Mouse (Mus musculus) MEL (cell line): ENCODE results near the gene Ctnnd2. TPM values are rescaled to one million over a fixed set of nuclear protein-coding genes. Genes with fewer than 3 reads are reported as not detected.
"Not testable (repeated sequence)": the region's sequence is repeated elsewhere in the genome, so short reads cannot be mapped to it uniquely, and the experiment has no call there.

Experiments
- DNase-seq: peaks from one replicate; pipeline ENCODE4 v3.0.0; 2011; ENCODE audit warnings: low read depth, low spot score
- H3K27ac ChIP-seq: 2 replicates; pipeline ENCODE4 v1.5.1; 2012; ENCODE audit warnings: low read depth, mild to moderate bottlenecking, control low read depth, low read length, moderate library complexity; ENCODE audit not compliant: control insufficient read depth
- H3K27me3 ChIP-seq, 2 experiments: fragments of 150-350 bp in 1 of 2; sonication (generic) in 1 of 2; 2 replicates each; pipeline ENCODE4 v1.6.1; 2012; ENCODE audit warnings: low read length in 2 of 2, mild to moderate bottlenecking in 2 of 2, improper control_type of control experiment in 1 of 2, moderate library complexity in 1 of 2; ENCODE audit not compliant: insufficient read depth in 2 of 2, control insufficient read depth in 1 of 2
- H3K36me3 ChIP-seq, 2 experiments: 2 replicates each; pipeline ENCODE4 v1.6.1; 2012 to 2014; ENCODE audit warnings: low read length in 2 of 2, improper control_type of control experiment in 1 of 2, inconsistent platforms in 1 of 2, mild to moderate bottlenecking in 1 of 2; ENCODE audit not compliant: insufficient read depth in 2 of 2, control insufficient read depth in 1 of 2
- H3K4me1 ChIP-seq, 2 experiments: fragments of 150-350 bp in 1 of 2; sonication (generic) in 1 of 2; 2 replicates each; pipeline ENCODE4 v1.6.1; 2012; ENCODE audit warnings: low read length in 2 of 2, improper control_type of control experiment in 1 of 2, mild to moderate bottlenecking in 1 of 2; ENCODE audit not compliant: insufficient read depth in 2 of 2, control insufficient read depth in 1 of 2
- H3K4me3 ChIP-seq, 2 experiments: fragments of 150-350 bp in 1 of 2; sonication (generic) in 1 of 2; 2 replicates each; pipeline ENCODE4 v1.5.1; 2012; ENCODE audit warnings: low read depth in 2 of 2, low read length in 2 of 2, mild to moderate bottlenecking in 2 of 2, moderate library complexity in 2 of 2, control low read depth in 1 of 2, improper control_type of control experiment in 1 of 2; ENCODE audit not compliant: control insufficient read depth in 1 of 2, insufficient read depth in 1 of 2
- H3K79me2 ChIP-seq: 2 replicates; pipeline ENCODE4 v1.6.1; 2012; ENCODE audit warnings: mild to moderate bottlenecking, low read length, moderate library complexity; ENCODE audit not compliant: control insufficient read depth, poor library complexity, insufficient read depth
- H3K9ac ChIP-seq: 2 replicates; pipeline ENCODE4 v1.6.1; 2012; ENCODE audit warnings: low read depth, mild to moderate bottlenecking, control low read depth, low read length, moderate library complexity; ENCODE audit not compliant: control insufficient read depth, poor library complexity, severe bottlenecking
- H3K9me3 ChIP-seq: fragments of 150-350 bp; sonication (generic); replicated peaks from 2 replicates; pipeline ENCODE4 v1.6.1; 2012; ENCODE audit warnings: mild to moderate bottlenecking, low read length, improper control_type of control experiment, moderate library complexity; ENCODE audit not compliant: insufficient read depth
- BHLHE40 ChIP-seq: IDR thresholded peaks from 2 replicates; pipeline ENCODE4 v1.6.1; 2012; ENCODE audit warnings: low read depth, mild to moderate bottlenecking, inconsistent platforms, low read length, improper control_type of control experiment, borderline replicate concordance
- CHD2 ChIP-seq: IDR thresholded peaks from 2 replicates; pipeline ENCODE4 v1.6.1; 2011; ENCODE audit warnings: low read length, improper control_type of control experiment
- GATA1 ChIP-seq: IDR thresholded peaks from 2 replicates; pipeline ENCODE4 v1.6.1; 2011; ENCODE audit warnings: low read depth, low read length, improper control_type of control experiment
- HCFC1 ChIP-seq: IDR thresholded peaks from 2 replicates; pipeline ENCODE4 v1.6.1; 2012; ENCODE audit warnings: low read depth, mild to moderate bottlenecking, inconsistent platforms, low read length, improper control_type of control experiment, moderate library complexity
- KAT2A ChIP-seq: conservative IDR thresholded peaks from 2 replicates; pipeline ENCODE4 v1.6.1; 2012; ENCODE audit warnings: low read depth, low read length, improper control_type of control experiment, inconsistent platforms
- MAFK ChIP-seq: IDR thresholded peaks from 2 replicates; pipeline ENCODE4 v1.6.1; 2011; ENCODE audit warnings: low read depth, mild to moderate bottlenecking, low read length, improper control_type of control experiment, borderline replicate concordance
- MXI1 ChIP-seq: IDR thresholded peaks from 2 replicates; pipeline ENCODE4 v1.6.1; 2011; ENCODE audit warnings: mild to moderate bottlenecking, low read depth, low read length, improper control_type of control experiment
- MYB ChIP-seq: IDR thresholded peaks from 2 replicates; pipeline ENCODE4 v1.6.1; 2011; ENCODE audit warnings: mild to moderate bottlenecking, low read depth, low read length, improper control_type of control experiment
- POLR2A ChIP-seq, 2 experiments: IDR thresholded peaks; 2 replicates each; pipeline ENCODE4 v1.6.1; 2011 to 2012; ENCODE audit warnings: low read length in 2 of 2, mild to moderate bottlenecking in 2 of 2, control low read depth in 1 of 2, improper control_type of control experiment in 1 of 2, low read depth in 1 of 2, moderate library complexity in 1 of 2; ENCODE audit not compliant: control insufficient read depth in 1 of 2, insufficient read depth in 1 of 2, poor library complexity in 1 of 2
- RAD21 ChIP-seq: IDR thresholded peaks from 2 replicates; pipeline ENCODE4 v1.6.1; 2011; ENCODE audit warnings: mild to moderate bottlenecking, low read depth, low read length, improper control_type of control experiment
- RCOR1 ChIP-seq: IDR thresholded peaks from 2 replicates; pipeline ENCODE4 v1.6.1; 2012; ENCODE audit warnings: low read depth, mild to moderate bottlenecking, inconsistent platforms, low read length, improper control_type of control experiment
- TAL1 ChIP-seq: IDR thresholded peaks from 2 replicates; pipeline ENCODE4 v1.6.1; 2012; ENCODE audit warnings: mild to moderate bottlenecking, inconsistent platforms, low read length, moderate library complexity, mixed read lengths
- ZC3H11A ChIP-seq: IDR thresholded peaks from 2 replicates; pipeline ENCODE4 v1.6.1; 2012; ENCODE audit warnings: low read depth, mild to moderate bottlenecking, inconsistent platforms, low read length, improper control_type of control experiment
- ZKSCAN1 ChIP-seq: IDR thresholded peaks from 2 replicates; pipeline ENCODE4 v1.6.1; 2012; ENCODE audit warnings: low read depth, mild to moderate bottlenecking, inconsistent platforms, low read length, improper control_type of control experiment, moderate library complexity
- polyA plus RNA-seq, 2 experiments: library from polyadenylated mRNA; stranded (reverse) in 1 of 2; unstranded in 1 of 2; fragments of >175 nt in 1 of 2; fragments of >200 nt in 1 of 2; gene quantifications; 2 replicates each; pipeline versions ENCODE4 v1.2.1 to v1.2.4; 2012; ENCODE audit warnings: low replicate concordance in 2 of 2, low read depth in 1 of 2; ENCODE audit not compliant: insufficient read length in 2 of 2, insufficient read depth in 1 of 2, missing spikeins in 1 of 2
- total RNA-seq: library from RNA; depleted of rRNA; stranded (reverse); fragments of 300-350 nt; gene quantifications from 2 replicates; pipeline ENCODE4 v1.2.3, GENCODE M21; 2012; rRNA removed

The Ctnnd2 gene
- not detected in 2 replicates for total RNA-seq
- under 1 TPM in 1 of 2 experiments, not detected in 1; 0.03 TPM for polyA plus RNA-seq

DNA sequence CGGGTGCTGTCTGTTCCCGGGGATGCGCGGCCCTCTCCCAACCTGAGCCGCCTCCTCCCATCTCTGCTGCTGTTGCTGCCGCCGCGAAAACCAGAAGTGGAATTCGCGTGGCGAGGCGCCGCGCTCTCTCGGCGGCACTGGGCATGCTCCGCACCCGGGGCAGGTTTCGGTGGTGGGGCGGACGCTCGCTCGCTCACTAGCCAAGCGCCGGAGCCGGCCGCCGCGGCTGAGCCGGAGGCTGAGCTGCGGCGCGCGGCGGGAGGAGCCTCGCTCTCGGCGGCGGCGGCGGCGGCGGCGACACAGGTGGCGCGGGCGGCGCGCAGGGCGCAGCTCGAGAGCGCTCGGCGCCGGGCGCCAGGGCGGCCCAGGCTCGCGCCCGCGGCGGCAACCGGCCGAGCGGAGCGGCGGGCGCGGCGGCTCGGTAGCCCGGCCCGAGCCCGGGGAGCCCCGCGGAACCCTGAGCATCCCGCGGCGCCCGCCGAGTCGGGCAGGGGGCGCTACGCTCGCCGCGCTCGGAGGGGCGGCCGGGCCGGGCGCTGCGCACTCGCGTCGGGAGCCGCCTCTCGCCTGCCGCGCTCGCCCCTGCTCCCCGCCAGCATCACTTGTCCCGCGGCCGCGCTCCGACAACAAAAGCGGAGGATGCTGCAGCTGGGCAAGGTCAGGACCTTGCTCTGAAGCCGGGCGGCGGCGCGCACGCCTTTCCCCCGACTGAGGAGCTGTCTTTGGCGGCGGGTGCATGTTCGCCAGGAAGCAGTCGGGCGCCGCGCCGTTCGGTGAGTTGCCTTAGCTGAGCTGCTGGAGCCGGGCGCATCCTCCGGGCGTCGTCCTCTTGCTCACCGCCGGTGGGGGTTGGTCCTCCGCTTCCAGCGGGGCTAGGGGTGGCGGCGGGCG is at the start of gene Ctnnd2:
TSS of gene Ctnnd2 (plus strand) at position 203 of the 891 bp plus-strand sequence.
- no peaks in the 10 kb centered on the region for H3K27me3 ChIP-seq
- no peak for DNase-seq

DNA sequence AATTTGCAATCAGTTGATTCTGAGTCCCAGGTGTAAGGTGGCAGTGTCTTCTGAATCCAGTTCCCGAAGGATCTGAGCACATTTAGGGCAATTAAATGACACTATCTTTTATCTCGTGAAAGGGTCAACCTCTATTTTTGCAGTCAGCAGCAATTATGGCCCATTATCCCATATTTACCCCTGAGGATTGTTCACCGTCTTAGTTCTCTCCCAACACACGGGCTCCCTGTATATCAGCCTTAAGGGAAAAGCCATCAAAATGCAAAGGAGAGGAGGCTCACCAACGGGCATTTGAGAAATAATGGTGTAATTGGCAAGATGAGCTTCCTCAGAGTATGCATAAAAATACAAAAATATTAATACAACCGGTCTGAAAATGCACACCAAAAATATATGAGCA is 41.7 kb upstream of the Ctnnd2 start:
- H3K9me3 ChIP-seq = no peaks in the 10 kb centered on the region
- H3K27me3 ChIP-seq = no peaks in the 10 kb centered on the region
- no peak overlapping the region for H3K27ac ChIP-seq
- no peaks in the 10 kb centered on the region for H3K4me1 ChIP-seq
- H3K9ac ChIP-seq = no peak overlapping the region
- no peak for DNase-seq
- TF ChIP-seq ZKSCAN1 (no peak), MAFK (no peak)
- no peaks in the 10 kb centered on the region for H3K36me3 ChIP-seq
- H3K4me3 ChIP-seq = no peak overlapping the region
- H3K79me2 ChIP-seq = no peaks in the 10 kb centered on the region

More for the DNA sequence above, at the start of gene Ctnnd2:
- H3K36me3 ChIP-seq = no peaks in the 10 kb centered on the region
- H3K4me1 ChIP-seq = no peaks in the 10 kb centered on the region
- TF ChIP-seq POLR2A (IDR thresholded peaks at IDR 0.05; ENCODE audit: control insufficient read depth in 1 of 2, insufficient read depth in 1 of 2, low read depth in 1 of 2, low read length in 2 of 2, poor library complexity in 1 of 2) (0 out of 4 replicates have a peak, but pooled peaks of 1 of the 2 experiments have one; percentile 16), MYB (no peak), RCOR1 (no peak), KAT2A (no peak)
- H3K9me3 ChIP-seq = no peaks in the 10 kb centered on the region; the same call in 1 of the 2 replicates
- H3K79me2 ChIP-seq = no peaks in the 10 kb centered on the region
- no peak within 1 kb of the TSS for H3K9ac ChIP-seq
- no peak within 1 kb of the TSS for H3K4me3 ChIP-seq
- no peak within 1 kb of the TSS for H3K27ac ChIP-seq

DNA sequence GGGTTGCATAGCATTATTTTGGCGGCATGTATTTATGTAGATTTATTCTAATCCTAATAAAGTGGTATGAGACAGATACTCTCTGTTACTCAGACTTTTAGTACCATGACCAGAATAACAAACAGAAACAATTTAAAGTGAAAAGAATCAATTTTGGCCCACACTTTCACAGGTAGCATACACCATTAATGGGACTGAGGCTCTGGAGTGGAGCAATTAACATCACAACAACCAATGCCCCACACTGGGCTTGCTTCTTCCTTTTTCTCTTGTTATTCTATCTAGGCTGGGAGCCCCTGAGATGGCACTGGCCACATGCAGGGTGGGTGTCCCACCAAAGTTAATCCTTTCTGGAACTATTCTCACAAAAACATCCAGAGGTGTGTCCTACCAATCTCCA is 32.8 kb upstream of the Ctnnd2 start:
- H3K4me1 ChIP-seq, H3K9me3 ChIP-seq: not testable (repeated sequence)

DNA sequence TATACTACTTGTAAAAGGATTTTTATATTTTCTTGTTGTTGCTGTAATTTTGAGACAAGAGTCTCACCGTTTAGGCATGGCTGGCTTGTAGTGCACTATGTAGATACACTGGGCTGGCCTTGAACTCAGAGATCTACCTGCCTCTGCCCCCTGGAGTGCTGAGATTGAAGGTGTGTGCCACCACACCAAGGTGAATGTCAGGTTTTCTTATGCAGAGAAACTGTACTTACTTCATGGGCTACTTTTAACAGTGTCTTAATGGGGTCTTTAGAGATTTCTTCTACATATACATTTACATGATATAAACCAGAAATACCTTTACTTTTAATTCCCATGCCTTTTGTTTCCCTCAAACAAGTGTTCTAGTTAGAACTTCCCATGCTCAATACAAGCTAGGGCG is 27.0 kb upstream of the Ctnnd2 start:
- no peaks in the 10 kb centered on the region for H3K36me3 ChIP-seq
- DNase-seq = no peak
- H3K9ac ChIP-seq = no peak overlapping the region
- no peaks in the 10 kb centered on the region for H3K27me3 ChIP-seq
- H3K79me2 ChIP-seq = no peaks in the 10 kb centered on the region
- no peaks in the 10 kb centered on the region for H3K9me3 ChIP-seq
- H3K27ac ChIP-seq = no peak overlapping the region
- H3K4me3 ChIP-seq = no peak overlapping the region
- TF ChIP-seq TAL1 (no peak), CHD2 (no peak), BHLHE40 (no peak), RAD21 (no peak), ZC3H11A (no peak), MAFK (no peak), MXI1 (no peak), GATA1 (no peak), HCFC1 (no peak)
- no peaks in the 10 kb centered on the region for H3K4me1 ChIP-seq

More for the DNA sequence above, 32.8 kb upstream of the Ctnnd2 start:
- not testable (repeated sequence) for H3K36me3 ChIP-seq, H3K27me3 ChIP-seq, H3K9ac ChIP-seq, DNase-seq, H3K79me2 ChIP-seq, H3K4me3 ChIP-seq, H3K27ac ChIP-seq
